Mouse (Mus musculus) bone marrow, adult 2 months (tissue): ENCODE data around the gene St8sia4.

Experiments
- CTCF ChIP-seq: fragments of 200-500 bp; IDR thresholded peaks from 2 replicates; pipeline ENCODE4 v1.5.1; 2011; ENCODE audit warnings: low read length, control low read depth; ENCODE audit not compliant: control insufficient read depth, insufficient read depth
- POLR2A ChIP-seq: fragments of 200-500 bp; IDR thresholded peaks from 2 replicates; pipeline ENCODE4 v1.6.1; 2011; ENCODE audit warnings: low read depth, mild to moderate bottlenecking, control low read depth, low read length, borderline replicate concordance; ENCODE audit not compliant: control insufficient read depth

GRCm38 (mm10) chr1:95624376-95624775, 43.0 kb downstream of the St8sia4 start:
- TF ChIP-seq CTCF = no peak
- TF ChIP-seq POLR2A = no peak
